Mouse (Mus musculus) common myeloid progenitor, adult 5-6 weeks (primary cell): ENCODE results near the gene Irgq. TPM values are rescaled to one million over a fixed set of nuclear protein-coding genes. Genes with fewer than 3 reads are reported as not detected.

Source experiments
- ATAC-seq: replicated peaks from 2 replicates; pipeline ENCODE4 v1.8.0; 2016; ENCODE audit warnings: low read depth, mild to moderate bottlenecking, moderate TSS enrichment, inconsistent platforms; ENCODE audit not compliant: poor library complexity, severe bottlenecking
- total RNA-seq: library from RNA; stranded (forward); fragments of 200-1000, 187-1606 nt; gene quantifications from 2 replicates; pipeline ENCODE4 v1.2.3, GENCODE M21; 2017

Irgq gene
- total RNA-seq, 1 experiment from 2014 or later = 6.0 TPM

DNA sequence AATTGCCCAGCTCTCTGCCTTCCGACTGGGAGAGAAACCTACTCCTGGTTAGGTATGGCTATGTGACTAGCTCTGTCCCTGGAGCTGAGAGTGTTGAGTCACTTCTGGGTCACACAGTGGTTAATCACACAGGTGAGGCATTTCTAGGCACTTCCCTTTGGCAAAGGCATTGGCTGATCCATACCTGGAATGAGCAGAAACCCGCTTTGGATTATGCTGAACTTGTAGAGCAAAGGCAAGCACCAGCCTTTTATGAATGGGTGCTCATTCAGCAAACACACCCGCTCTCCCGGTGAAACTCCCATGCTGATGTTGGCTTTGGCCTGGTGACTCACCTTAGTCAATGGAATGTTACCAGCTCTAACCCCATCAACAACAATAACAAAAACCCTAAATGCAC lies 9.2 kb downstream of the Irgq start:
- no peak for ATAC-seq

GRCm38 (mm10) chr7:24544506-24544905 lies 14.0 kb downstream of the Irgq start:
- ATAC-seq = no peak

GRCm38 (mm10) chr7:24546068-24546614 lies 15.7 kb downstream of the Irgq start, which contains the start of the genes Pinlyp and Xrcc1:
Gene Pinlyp (minus strand): TSS chr7:24546118.
Gene Xrcc1 (plus strand): TSS chr7:24546289.
- no peak for ATAC-seq

GRCm38 (mm10) chr7:24546634-24547389 lies 16.3 kb downstream of the Irgq start:
- ATAC-seq = peak; percentile 99

DNA sequence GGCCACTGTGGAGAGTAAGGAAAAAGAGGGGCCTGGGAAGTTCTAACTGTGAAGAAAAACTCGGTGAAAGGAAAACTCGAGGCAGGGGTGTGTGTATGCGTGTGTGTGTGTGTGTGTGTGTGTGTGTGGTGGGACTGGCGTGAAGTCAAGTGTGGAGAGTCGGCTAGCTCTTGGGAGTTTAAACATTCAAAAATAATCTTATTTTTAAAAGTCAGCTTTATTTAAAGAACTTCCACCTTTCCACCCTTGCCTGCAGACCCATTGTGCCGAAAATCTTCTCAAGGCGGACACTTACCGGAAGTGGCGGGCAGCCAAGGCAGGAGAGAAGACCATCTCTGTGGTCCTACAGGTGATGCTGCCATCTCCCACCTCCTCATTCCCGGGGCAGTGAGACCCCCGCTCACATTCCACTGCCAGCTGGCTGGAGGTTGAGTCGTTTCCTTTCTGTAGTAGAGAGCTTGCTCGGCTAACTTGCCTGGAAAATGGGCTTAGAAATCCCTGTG lies 17.1 kb downstream of the Irgq start:
- ATAC-seq = no peak

- ATAC-seq = no peak
Measured at GRCm38 (mm10) chr7:24551985-24552759, 21.7 kb downstream of the Irgq start.

GRCm38 (mm10) chr7:24555786-24556185 lies 25.3 kb downstream of the Irgq start:
- ATAC-seq = no peak

- no peak for ATAC-seq
Measured at GRCm38 (mm10) chr7:24561450-24561849, 31.0 kb downstream of the Irgq start.

GRCm38 (mm10) chr7:24563191-24563836 lies 32.8 kb downstream of the Irgq start:
- ATAC-seq = no peak

DNA sequence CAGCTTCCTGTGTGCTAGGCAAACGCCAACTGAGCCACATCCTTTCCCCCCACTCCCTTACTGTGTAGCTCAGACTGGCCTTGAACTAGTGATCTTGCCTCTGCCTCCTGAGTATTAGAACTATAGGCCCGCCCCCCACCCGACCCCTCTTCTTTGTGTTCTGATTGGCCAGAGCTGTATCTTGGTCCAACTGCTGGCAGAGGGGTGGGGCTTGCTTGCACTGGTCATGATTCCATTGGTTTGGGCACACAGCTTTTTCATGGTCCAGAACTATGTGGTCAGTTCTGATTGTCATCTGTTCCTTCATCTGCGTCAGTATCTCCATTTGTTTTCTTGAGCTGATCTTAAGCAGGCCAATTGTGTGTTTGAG lies 33.3 kb downstream of the Irgq start:
- no peak for ATAC-seq

DNA sequence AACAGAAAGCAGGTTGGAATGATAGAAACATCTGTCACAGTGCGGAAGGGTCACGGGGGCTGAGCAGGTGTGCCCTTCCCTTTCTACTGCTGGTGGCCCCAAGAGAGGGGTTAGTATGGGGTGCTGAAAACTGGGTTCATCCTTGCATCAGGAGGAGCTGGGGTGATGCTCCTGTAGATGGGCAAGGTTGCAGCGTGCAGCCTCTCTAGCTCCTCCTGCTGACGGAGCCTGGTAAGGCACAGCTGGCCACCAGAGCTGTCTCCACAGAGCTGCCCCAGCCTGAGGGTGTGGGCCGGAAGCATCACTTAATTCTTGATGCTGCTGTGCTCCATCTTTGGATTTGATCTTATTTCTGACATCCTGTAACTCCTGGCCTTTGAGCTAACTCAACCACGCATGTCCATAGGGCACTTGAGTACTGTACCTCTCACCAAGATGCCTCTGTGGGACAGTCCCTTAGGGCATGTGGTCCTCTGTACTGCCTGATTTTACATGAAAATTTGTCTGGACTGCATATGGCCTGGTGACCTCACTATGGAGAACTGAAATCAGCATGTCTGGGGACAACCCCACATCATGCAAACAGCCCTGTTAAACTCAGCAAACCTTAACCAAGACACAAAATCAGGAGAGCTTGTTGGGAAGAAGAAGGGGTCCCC lies 34.2 kb downstream of the Irgq start:
- ATAC-seq = peak; percentile 98

- no peak for ATAC-seq
Measured at GRCm38 (mm10) chr7:24565627-24566026, 35.1 kb downstream of the Irgq start.

GRCm38 (mm10) chr7:24566206-24566605 lies 35.7 kb downstream of the Irgq start:
- no peak for ATAC-seq

DNA sequence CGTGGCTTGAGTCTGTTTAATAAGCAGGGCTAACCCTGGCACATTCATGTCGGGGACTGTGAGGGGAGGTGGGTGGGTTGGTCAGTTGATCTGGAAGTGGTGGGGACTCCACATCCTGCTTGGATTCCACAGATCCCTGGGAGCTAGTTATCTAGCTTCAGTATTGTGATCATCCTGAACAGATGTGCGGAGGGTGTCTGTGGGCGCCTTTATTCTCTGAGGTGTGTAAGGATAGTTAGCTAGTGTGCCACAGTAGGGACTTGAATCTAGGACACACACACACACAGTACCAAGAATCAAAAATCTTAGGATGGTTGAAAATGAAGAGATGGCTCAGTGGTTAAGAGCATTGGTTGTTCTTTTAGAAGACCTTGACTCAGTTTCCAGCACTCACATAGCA lies 38.0 kb downstream of the Irgq start:
- no peak for ATAC-seq

- no peak for ATAC-seq
Measured at GRCm38 (mm10) chr7:24571071-24571470, 40.6 kb downstream of the Irgq start.

DNA sequence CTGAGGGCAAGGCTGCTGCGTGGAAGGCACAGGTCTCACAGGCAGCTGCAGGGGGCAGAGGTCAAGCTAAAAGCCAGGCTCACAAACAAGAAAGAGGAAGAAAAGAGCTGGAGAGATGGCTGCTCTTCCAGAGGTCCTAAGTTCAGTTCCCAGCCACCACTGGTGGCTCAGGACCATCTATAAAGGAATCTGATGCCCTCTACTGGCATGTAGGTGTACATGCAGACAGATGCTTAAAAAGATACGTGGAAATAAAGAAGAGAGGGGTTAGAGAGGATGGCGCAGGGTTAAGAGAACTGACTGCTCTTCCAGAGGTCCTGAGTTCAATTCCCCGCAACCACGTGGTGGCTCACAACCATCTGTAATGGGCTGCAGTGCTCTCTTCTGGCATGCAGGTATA lies 42.0 kb downstream of the Irgq start:
- no peak for ATAC-seq

GRCm38 (mm10) chr7:24574224-24574796 lies 43.8 kb downstream of the Irgq start:
- no peak for ATAC-seq

DNA sequence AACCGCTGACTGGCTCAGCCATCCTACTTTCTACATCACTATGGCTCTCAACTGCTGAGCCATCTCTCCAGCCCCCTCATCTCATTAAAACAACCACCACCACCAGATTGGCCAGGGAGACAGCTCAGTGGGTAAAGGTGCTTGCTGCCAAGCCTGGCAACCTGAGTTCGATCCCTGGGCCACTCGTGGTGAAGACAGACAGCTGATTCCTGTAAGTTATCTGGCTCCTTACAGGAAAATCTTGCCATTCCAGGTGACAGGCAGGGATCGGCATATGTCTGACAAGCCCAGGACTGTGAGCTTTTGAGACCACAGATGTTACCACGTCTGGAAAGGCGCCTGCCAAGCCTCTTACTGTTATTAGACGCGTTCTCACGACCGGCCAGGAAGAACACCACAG lies 47.3 kb downstream of the Irgq start:
- ATAC-seq = no peak

DNA sequence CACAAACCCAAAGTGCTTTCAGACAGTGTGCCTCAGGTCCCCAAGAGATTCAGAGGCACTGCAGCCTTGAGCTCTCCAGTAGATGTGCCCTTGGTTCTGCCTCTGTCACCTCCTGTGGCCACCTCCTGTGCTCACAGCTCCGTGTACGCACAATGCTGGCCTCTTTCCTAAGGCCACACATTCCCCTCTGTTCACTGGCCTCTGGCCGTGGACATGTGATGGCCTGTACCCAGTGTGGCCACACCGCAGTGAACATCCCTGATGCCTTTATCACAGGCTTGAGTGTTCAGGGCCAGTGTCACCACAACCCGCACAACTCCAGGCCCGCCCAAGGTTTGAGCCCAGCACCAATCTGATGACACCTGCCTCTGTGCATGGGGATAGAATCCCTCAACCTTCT lies 54.4 kb downstream of the Irgq start:
- ATAC-seq = no peak

- ATAC-seq = no peak
Measured at GRCm38 (mm10) chr7:24585995-24586394, 55.5 kb downstream of the Irgq start.
